Mouse (Mus musculus) Patski (cell line): ENCODE results near the gene Slc22a4. TPM values are rescaled to one million over a fixed set of nuclear protein-coding genes. Genes with fewer than 3 reads are reported as not detected.

Source experiments
- ATAC-seq: fragments of 100-300 bp; one replicate; pipeline ENCODE4 v1.8.0; 2021
- CTCF ChIA-PET: fragments of 350-600 bp; sonication (Branson Sonifier 250); formaldehyde crosslinking; loops from one replicate; lab custom pipeline; 2022; ENCODE audit warnings: inconsistent platforms; lab: Charles Lee
- POLR2A ChIA-PET: fragments of 350-600 bp; sonication (Branson Sonifier 250); formaldehyde crosslinking; loops from one replicate; lab custom pipeline; 2022; ENCODE audit warnings: antibody characterized with exemption, inconsistent platforms; lab: Charles Lee
- DNase-seq: peaks from one replicate; pipeline ENCODE4 v3.0.0-alpha.2; 2011; ENCODE audit warnings: low read depth, low spot score
- H3K27me3 ChIP-seq: fragments of 371-371 bp; one replicate; pipeline ENCODE4 v1.5.1; 2021
- CTCF ChIP-seq: fragments of 100-300 bp; IDR thresholded peaks from one replicate; pipeline ENCODE4 v1.5.1; 2021
- in situ Hi-C: fragments of 300-500 bp; cut with MboI; formaldehyde crosslinking; loops from 3 replicates; pipeline ENCODE4 v1.11.1; 2018; ENCODE audit warnings: low pct_unique_long_range_greater_than_20kb, mixed read lengths
- polyA plus RNA-seq: library from polyadenylated mRNA; unstranded; gene quantifications from one replicate; pipeline ENCODE4 v1.2.3, GENCODE M21; 2021

Gene Slc22a4
- polyA plus RNA-seq, 1 experiment from 2014 or later, result 42.3 TPM

DNA sequence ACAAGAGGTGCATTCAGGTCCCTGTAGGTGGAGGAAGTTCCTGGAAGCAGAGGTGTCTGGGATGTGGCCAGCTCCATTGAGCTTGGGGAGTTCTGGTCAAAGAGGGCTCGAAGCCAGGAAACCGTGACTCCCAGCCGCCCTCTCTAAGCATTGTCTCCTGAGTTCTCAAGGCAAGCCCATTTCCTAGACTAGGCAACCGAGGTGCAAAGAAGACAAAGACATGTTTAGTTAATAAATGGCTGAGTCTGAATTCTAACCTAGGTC, 38.0 kb upstream of the Slc22a4 start:
- no peak for DNase-seq
- TF ChIP-seq CTCF, result no peak
- in situ Hi-C loops, result loop anchor here (10.0 kb wide), 1 partner anchor 301 kb away; no protein-coding TSS in a partner anchor
- CTCF ChIA-PET, result interaction anchor here (0.8 to 1.1 kb wide), 2 partner anchors 8 to 23 kb away, joined by 3 read pairs; no protein-coding TSS in a partner anchor
- POLR2A ChIA-PET, result interaction anchor here (0.7 kb wide), 1 partner anchor 258 kb away, joined by 3 read pairs; no protein-coding TSS in a partner anchor
- ATAC-seq, result no peak
- H3K27me3 ChIP-seq, result no peaks in the 10 kb centered on the region

DNA sequence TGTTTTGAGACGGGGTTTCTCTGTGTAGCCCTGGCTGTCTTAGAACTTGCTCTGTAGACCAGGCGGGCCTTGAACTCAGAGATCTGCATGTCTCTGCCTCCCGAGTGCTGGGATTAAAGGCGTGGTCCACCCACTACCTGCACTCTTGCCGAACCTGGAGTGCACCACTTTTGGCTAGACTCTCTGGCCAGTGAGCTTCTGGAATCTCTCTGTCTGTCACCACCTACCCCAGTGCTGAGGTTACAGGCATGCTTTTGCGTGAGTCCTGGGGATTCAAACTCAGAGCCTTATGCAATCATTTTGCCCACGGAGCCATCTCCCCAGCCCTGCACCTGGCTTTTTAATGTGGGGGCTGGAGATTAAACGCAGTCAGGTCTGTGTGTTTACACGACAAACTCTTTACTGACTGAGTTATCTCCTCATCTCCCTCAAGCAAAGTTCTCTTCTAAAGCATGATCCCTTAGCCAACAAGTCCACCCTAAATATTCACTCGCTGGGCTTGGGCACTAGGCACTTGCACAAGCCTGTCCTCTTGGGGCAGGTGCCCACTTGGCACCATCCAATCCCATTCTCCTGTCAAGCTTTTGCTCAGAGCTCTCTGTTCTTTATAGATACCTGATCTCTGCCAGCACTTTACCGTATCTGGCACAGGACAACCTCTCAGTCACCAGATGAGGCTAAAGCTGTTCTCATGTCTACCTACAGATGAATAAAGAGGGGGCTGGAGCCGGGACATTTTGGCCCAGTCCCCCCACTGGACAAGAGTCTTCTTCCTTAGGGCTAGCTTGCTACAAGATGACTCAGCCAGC, 37.4 kb upstream of the Slc22a4 start:
- in situ Hi-C loops, result loop anchor here (10.0 kb wide), 1 partner anchor 301 kb away; no protein-coding TSS in a partner anchor
- ChIA-PET POLR2A (interaction anchor here (0.7 to 0.8 kb wide), 2 partner anchors 60 to 257 kb away, joined by 3 read pairs; no protein-coding TSS in a partner anchor), CTCF (interaction anchor here (0.8 to 1.1 kb wide), 2 partner anchors 9 to 24 kb away, joined by 3 read pairs; no protein-coding TSS in a partner anchor)
- no peaks in the 10 kb centered on the region for H3K27me3 ChIP-seq
- DNase-seq, result no peak
- TF ChIP-seq CTCF, result no peak
- no peak for ATAC-seq

DNA sequence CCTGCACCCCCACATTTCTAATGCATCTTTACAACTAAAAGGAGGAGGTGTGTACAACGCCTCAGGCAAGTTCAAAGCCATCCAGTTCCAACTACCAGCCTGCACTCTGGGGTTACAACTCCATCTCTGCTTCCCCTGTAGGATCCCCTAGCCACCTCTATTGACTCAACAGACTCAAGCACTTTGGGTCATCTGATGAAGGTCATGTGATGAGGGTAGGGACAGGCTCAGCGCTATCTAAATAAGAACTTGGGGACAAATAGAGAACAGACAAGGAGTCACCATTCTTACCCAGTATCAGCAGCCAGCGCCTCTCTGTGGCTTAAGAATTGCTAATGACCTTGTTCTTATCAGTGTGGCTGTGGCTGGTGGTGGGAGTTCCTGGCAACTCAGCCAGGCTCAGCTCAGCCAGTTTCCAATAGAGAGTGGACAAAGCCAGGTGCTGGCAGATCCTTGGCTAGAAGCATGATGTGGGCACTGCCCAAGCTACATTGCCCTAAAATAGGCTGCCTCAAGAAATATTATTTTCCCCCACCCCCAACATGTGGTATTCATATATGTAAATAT, 36.6 kb upstream of the Slc22a4 start:
- TF ChIP-seq CTCF, result no peak
- no peaks in the 10 kb centered on the region for H3K27me3 ChIP-seq
- in situ Hi-C loops, result loop anchor here (10.0 kb wide), 1 partner anchor 300 kb away; no protein-coding TSS in a partner anchor
- no peak for ATAC-seq
- CTCF ChIA-PET, result no interaction called here
- POLR2A ChIA-PET, result no interaction called here
- no peak for DNase-seq

DNA sequence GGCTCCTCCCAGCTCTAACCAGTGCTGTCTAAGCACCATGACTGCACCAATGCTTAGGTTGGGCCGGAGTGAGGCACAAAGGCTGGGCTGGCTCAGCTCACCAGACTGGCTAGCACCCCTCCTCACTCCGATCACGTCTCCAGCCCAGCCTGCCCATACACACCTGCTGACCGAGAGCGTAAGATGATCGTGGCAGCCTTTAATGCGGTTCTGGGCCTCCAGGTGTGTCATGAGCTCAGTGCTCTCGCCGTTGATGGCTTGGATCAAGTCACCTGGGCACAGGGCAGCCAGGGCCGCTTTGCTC, 35.5 kb upstream of the Slc22a4 start:
- ChIA-PET CTCF (interaction anchor here (1.2 to 2.8 kb wide), 5 partner anchors 9 to 61 kb away, joined by 4 to 16 read pairs (median 10); no protein-coding TSS in a partner anchor), POLR2A (interaction anchor here (1.8 kb wide), 1 partner anchor 12 kb away, joined by 11 read pairs; no protein-coding TSS in a partner anchor)
- no peaks in the 10 kb centered on the region for H3K27me3 ChIP-seq
- in situ Hi-C loops, result loop anchor here (10.0 kb wide), 1 partner anchor 299 kb away; no protein-coding TSS in a partner anchor
- ATAC-seq (no peak), DNase-seq (no peak)
- TF ChIP-seq CTCF, result no peak

DNA sequence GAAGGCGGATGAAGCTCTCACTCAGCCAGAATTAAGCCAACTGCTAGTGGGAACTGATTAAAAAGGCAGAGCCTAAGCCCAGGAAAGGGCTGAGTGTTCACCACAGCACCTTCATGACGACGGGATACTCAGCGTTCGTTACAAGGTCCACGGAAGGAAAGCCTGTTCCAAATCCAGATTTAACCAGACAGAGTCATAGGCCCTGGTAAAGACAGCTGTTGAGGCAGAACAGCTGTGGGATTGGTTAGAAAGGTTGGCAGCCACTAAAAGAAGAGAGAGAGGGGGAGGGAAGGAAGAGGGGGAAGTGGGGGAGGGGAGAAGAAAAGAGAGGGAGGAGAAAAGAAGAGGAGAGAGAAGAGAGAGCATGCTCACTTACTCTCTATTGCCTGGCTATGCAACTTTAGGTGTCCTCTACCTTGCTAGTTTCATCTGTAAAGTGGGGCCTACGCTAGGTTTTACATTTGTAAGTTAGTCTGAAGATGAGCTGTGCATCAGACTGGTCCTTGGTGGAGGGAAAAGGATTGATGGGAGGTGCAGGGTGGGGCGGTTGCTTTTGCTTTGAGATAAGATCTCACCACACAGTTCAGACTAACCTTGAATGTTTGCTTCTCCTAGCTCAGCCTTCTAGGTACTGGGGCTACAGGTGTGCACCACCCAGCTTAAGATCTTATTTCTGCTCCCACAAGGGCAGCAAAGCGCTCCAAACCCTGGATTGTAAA, 35.0 kb upstream of the Slc22a4 start:
- DNase-seq, result peak; percentile 64

DNA sequence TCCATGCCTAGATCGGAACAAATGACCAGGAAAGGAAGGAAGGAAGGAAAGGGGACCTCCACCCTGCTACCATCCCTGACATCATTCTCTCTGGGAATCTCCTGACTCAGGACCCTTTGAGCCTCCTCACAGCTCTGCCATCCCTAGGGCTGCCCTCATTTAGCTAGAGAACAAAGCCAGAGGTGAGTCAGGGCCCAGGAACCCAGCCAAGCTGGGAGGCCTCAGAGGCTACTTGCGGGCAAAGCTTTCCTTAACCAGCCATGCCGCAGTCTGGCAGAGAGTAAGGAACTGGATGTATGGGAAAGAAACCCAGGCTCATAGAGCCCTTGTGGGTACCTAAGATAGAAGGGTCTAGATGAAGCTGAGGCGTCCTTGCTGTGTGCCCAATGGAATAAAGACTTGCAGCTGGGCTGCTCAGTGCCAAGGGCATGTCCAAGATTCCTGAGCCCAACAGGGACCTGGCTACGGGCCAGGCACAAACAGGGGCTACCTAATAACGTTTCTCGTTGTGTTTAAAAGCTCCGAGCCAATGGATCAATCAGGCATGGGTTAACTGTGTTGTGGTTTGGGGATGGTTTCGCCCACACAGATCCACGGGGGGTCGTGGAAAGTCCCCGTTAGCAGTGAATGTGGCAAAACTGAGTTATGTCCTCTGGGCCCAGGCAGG, 34.3 kb upstream of the Slc22a4 start:
- CTCF ChIA-PET, result interaction anchor here (1.1 to 2.8 kb wide), 5 partner anchors 8 to 60 kb away, joined by 4 to 16 read pairs (median 10); no protein-coding TSS in a partner anchor
- peak; percentile 68 for ATAC-seq
- in situ Hi-C loops, result loop anchor here (10.0 kb wide), 1 partner anchor 297 kb away; no protein-coding TSS in a partner anchor
- peak; percentile 94 for DNase-seq
- POLR2A ChIA-PET, result interaction anchor here (1.0 to 1.8 kb wide), 3 partner anchors 8 to 27 kb away, joined by 3 to 11 read pairs (median 6); no protein-coding TSS in a partner anchor
- H3K27me3 ChIP-seq, result no peaks in the 10 kb centered on the region
- no peak for TF ChIP-seq CTCF

More for the DNA sequence above, 35.0 kb upstream of the Slc22a4 start:
- TF ChIP-seq CTCF, result no peak
- no peak for ATAC-seq
- in situ Hi-C loops, result loop anchor here (10.0 kb wide), 1 partner anchor 298 kb away; no protein-coding TSS in a partner anchor
- no peaks in the 10 kb centered on the region for H3K27me3 ChIP-seq
- POLR2A ChIA-PET, result interaction anchor here (1.0 to 1.8 kb wide), 3 partner anchors 9 to 26 kb away, joined by 3 to 11 read pairs (median 6); no protein-coding TSS in a partner anchor
- CTCF ChIA-PET, result interaction anchor here (1.1 to 2.8 kb wide), 6 partner anchors 9 to 60 kb away, joined by 4 to 16 read pairs (median 9); no protein-coding TSS in a partner anchor

DNA sequence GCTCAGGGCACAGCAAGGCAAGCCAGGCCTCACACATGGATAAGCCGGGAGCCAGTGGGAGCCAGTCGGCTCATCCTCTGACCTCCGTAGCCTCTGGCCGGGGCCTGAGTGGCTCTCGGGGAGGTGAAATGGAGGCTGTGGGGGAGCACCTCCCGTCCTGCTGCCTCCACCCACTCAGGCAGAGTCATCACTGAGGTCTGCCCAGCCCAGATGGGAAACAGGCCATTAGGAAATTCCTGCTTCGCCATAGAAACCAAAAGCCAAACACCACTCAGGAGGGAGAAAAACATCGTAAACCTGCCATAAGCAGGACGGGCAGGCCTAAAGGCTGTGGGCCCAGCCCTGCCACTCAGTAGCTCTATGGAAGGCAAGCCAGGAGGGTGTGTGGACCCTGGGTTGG, 32.4 kb upstream of the Slc22a4 start:
- no peak for TF ChIP-seq CTCF
- CTCF ChIA-PET, result interaction anchor here (1.2 to 10.1 kb wide), 4 partner anchors 30 to 129 kb away, joined by 4 to 103 read pairs (median 12); no protein-coding TSS in a partner anchor
- peak; percentile 96 for DNase-seq
- no peaks in the 10 kb centered on the region for H3K27me3 ChIP-seq
- in situ Hi-C loops, result loop anchor here (10.0 kb wide), 1 partner anchor 296 kb away; no protein-coding TSS in a partner anchor
- ATAC-seq, result peak; percentile 71
- POLR2A ChIA-PET, result interaction anchor here (1.8 kb wide), 1 partner anchor 51 kb away, joined by 3 read pairs; no protein-coding TSS in a partner anchor

DNA sequence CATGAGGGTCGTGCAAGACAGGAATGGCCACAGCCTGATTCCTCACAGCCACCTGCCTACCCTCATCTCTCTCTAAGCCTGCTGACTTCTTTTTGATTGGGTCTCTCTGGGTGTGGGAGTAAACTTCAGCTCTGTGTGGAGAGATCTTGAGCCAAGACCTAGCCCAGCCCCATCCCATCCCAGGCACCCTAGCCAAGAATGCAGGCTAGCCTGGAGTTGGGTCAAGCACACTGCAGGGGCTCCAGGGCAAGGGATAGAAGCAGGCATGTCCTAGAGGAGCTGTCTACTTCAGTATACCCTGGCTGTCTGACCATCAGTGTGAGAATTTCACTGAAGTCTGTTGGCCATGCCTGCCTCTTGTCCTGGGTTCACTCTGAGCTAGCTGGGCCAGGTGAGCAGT, 31.6 kb upstream of the Slc22a4 start:
- ATAC-seq (no peak), DNase-seq (no peak)
- in situ Hi-C loops, result loop anchor here (5.0 kb wide), 2 partner anchors 57 to 127 kb away; no protein-coding TSS in a partner anchor
- no peaks in the 10 kb centered on the region for H3K27me3 ChIP-seq
- ChIA-PET CTCF (interaction anchor here (1.2 to 10.1 kb wide), 5 partner anchors 16 to 128 kb away, joined by 4 to 103 read pairs (median 7); no protein-coding TSS in a partner anchor), POLR2A (interaction anchor here (1.2 kb wide), 1 partner anchor 58 kb away, joined by 4 read pairs; no protein-coding TSS in a partner anchor)
- TF ChIP-seq CTCF, result no peak

DNA sequence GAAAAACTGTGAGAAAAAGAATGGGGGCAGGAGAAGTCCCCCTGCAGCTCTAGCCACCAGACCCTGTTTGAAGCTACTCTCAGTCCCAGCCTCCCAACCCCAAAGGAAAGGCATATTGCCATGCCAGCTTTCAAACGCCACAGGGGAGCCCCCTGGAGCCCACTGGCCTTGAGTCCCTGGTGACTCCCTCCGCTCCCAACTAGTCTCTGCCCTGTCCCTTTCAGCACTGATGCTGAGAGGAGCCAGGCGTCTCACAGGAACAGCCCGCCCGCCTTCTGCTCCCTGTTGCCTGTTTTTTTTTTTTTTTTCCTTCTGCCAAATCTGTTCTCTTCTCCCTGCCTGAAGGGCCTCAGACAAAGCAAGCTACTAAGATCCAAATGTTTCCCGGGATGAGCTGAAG, 30.8 kb upstream of the Slc22a4 start:
- ChIA-PET POLR2A (interaction anchor here (0.7 to 1.2 kb wide), 2 partner anchors 57 to 1726 kb away, joined by 4 to 6 read pairs; no protein-coding TSS in a partner anchor), CTCF (interaction anchor here (0.7 to 10.1 kb wide), 6 partner anchors 17 to 199 kb away, joined by 3 to 103 read pairs (median 6); no protein-coding TSS in a partner anchor)
- no peak for TF ChIP-seq CTCF
- ATAC-seq (no peak), DNase-seq (no peak)
- in situ Hi-C loops, result loop anchor here (5.0 kb wide), 2 partner anchors 56 to 126 kb away; no protein-coding TSS in a partner anchor
- H3K27me3 ChIP-seq, result no peaks in the 10 kb centered on the region
